Mouse (Mus musculus) left cerebral cortex, adult 2 months (tissue): ENCODE measurements at regions not wholly inside any gene's neighbourhood (a gene's known extent, or its start where the extent isn't known, plus 50 kb on each side); places are given as distances from the start of the nearest gene placed in this dataset.

Experiments
- DNase-seq, 2 experiments: peaks; one replicate each; pipeline ENCODE4 v3.0.0; 2021 to 2022; ENCODE audit warnings: low spot score in 2 of 2, mixed read lengths in 1 of 2; ENCODE audit errors: extremely low spot score in 1 of 2
- H3K27ac ChIP-seq: fragments of 200-600 bp; 2 replicates; pipeline ENCODE4 v1.8.1; 2022
- H3K4me3 ChIP-seq: fragments of 200-600 bp; 2 replicates; pipeline ENCODE4 v1.8.1; 2022
- CTCF ChIP-seq: fragments of 200-600 bp; IDR thresholded peaks from 2 replicates; pipeline ENCODE4 v1.8.1; 2022; ENCODE audit warnings: antibody characterized with exemption, mild to moderate bottlenecking, moderate library complexity
- intact Hi-C: fragments of 180-260 bp; cut with DNase I; formaldehyde crosslinking; loops from one replicate; pipeline ENCODE4 v1.15.1; 2025

GRCm38 (mm10) chr2:50961049-50961448, 187.9 kb downstream of the Rnd3 start:
- no peak for DNase-seq
- TF ChIP-seq CTCF: no peak
- Histone ChIP-seq H3K4me3 (no peak overlapping the region), H3K27ac (no peak overlapping the region)
- intact Hi-C loops: no loop called here

GRCm38 (mm10) chr2:50959323-50959722, 189.6 kb downstream of the Rnd3 start:
- TF ChIP-seq CTCF: no peak
- intact Hi-C loops: no loop called here
- DNase-seq: no peak
- Histone ChIP-seq H3K27ac (no peak overlapping the region), H3K4me3 (no peak overlapping the region)

GRCm38 (mm10) chr2:50954361-50955066, 194.4 kb downstream of the Rnd3 start:
- TF ChIP-seq CTCF: no peak
- intact Hi-C loops: no loop called here
- Histone ChIP-seq H3K27ac (no peak overlapping the region), H3K4me3 (no peak overlapping the region)
- DNase-seq: no peak

GRCm38 (mm10) chr2:50951027-50951426, 197.9 kb downstream of the Rnd3 start:
- no peak overlapping the region for H3K4me3 ChIP-seq
- intact Hi-C loops: no loop called here
- no peak overlapping the region for H3K27ac ChIP-seq
- no peak for TF ChIP-seq CTCF
- no peak for DNase-seq

- TF ChIP-seq CTCF: no peak
- Histone ChIP-seq H3K27ac (no peak overlapping the region), H3K4me3 (no peak overlapping the region)
- intact Hi-C loops: no loop called here
- no peak for DNase-seq
Measured at GRCm38 (mm10) chr2:50949717-50950116, 199.2 kb downstream of the Rnd3 start.

- no peak overlapping the region for H3K27ac ChIP-seq
- no peak overlapping the region for H3K4me3 ChIP-seq
- TF ChIP-seq CTCF: no peak
- DNase-seq: no peak
- intact Hi-C loops: no loop called here
Measured at GRCm38 (mm10) chr2:50945526-50945925, 203.4 kb downstream of the Rnd3 start.

- DNase-seq: no peak
- no peak for TF ChIP-seq CTCF
- Histone ChIP-seq H3K27ac (no peak overlapping the region), H3K4me3 (no peak overlapping the region)
- intact Hi-C loops: no loop called here
Measured at GRCm38 (mm10) chr2:50943180-50943579, 205.7 kb downstream of the Rnd3 start.

GRCm38 (mm10) chr2:50942741-50943140, 206.2 kb downstream of the Rnd3 start:
- no peak for TF ChIP-seq CTCF
- intact Hi-C loops: no loop called here
- DNase-seq: no peak
- no peak overlapping the region for H3K27ac ChIP-seq
- H3K4me3 ChIP-seq: no peak overlapping the region

- no peak for DNase-seq
- Histone ChIP-seq H3K27ac (no peak overlapping the region), H3K4me3 (no peak overlapping the region)
- TF ChIP-seq CTCF: no peak
- intact Hi-C loops: no loop called here
Measured at GRCm38 (mm10) chr2:50932936-50933335, 216.0 kb downstream of the Rnd3 start.

- Histone ChIP-seq H3K27ac (no peak overlapping the region), H3K4me3 (no peak overlapping the region)
- TF ChIP-seq CTCF: no peak
- intact Hi-C loops: no loop called here
- DNase-seq: no peak
Measured at GRCm38 (mm10) chr2:50921002-50921401, 227.9 kb downstream of the Rnd3 start.

- DNase-seq: no peak
- no peak overlapping the region for H3K4me3 ChIP-seq
- TF ChIP-seq CTCF: no peak
- intact Hi-C loops: no loop called here
- H3K27ac ChIP-seq: no peak overlapping the region
Measured at GRCm38 (mm10) chr2:50916323-50917221, 232.3 kb downstream of the Rnd3 start.

- no peak for TF ChIP-seq CTCF
- Histone ChIP-seq H3K27ac (no peak overlapping the region), H3K4me3 (no peak overlapping the region)
- DNase-seq: no peak
- intact Hi-C loops: no loop called here
Measured at GRCm38 (mm10) chr2:50915149-50915548, 233.8 kb downstream of the Rnd3 start.
